Mouse (Mus musculus) gastrocnemius, adult 18-20 months (tissue): ENCODE data around the gene Ptpn23. TPM values are rescaled to one million over a fixed set of nuclear protein-coding genes. Genes with fewer than 3 reads are reported as not detected.

Source experiments
- total RNA-seq, 2 experiments: library from RNA; stranded (reverse); gene quantifications; 2 replicates each; pipeline ENCODE4 v1.2.3; 2021

Ptpn23 gene
- total RNA-seq, 2 experiments from 2014 or later = 9.3 to 10.9 TPM

Other genes with a start within 250 kb of the Ptpn23 start
- under 1 TPM; 0.23 to 0.24 TPM for gene Cspg5, start 164.4 kb downstream of the Ptpn23 start, total RNA-seq
- 1 to 10 TPM; 1.8 to 2.2 TPM for gene Elp6, start 103.0 kb downstream of the Ptpn23 start, total RNA-seq
- 10 to 100 TPM; 13.9 to 16.4 TPM for gene Scap, start 74.9 kb downstream of the Ptpn23 start, total RNA-seq
- gene Ngp, start 11.5 kb upstream of the Ptpn23 start, total RNA-seq = not detected
- gene Klhl18, start 68.5 kb upstream of the Ptpn23 start, total RNA-seq = 1 to 10 TPM; 7.0 to 7.7 TPM
- not detected for gene Kif9, start 68.7 kb upstream of the Ptpn23 start, total RNA-seq
- gene Setd2, start 124.4 kb upstream of the Ptpn23 start, total RNA-seq = 10 to 100 TPM; 25.8 to 26.9 TPM
- under 1 TPM; 0.84 to 0.97 TPM for gene Nradd, start 216.2 kb upstream of the Ptpn23 start, total RNA-seq
- 1 to 10 TPM; 3.6 to 3.7 TPM for gene Nbeal2, start 245.9 kb upstream of the Ptpn23 start, total RNA-seq
- gene Ccdc12, start 248.3 kb upstream of the Ptpn23 start, total RNA-seq = 10 to 100 TPM; 42.4 to 45.8 TPM